Mouse (Mus musculus): ENCODE data around the gene Pfn1. TPM values are rescaled to one million over a fixed set of nuclear protein-coding genes. Genes with fewer than 3 reads are reported as not detected.

The Pfn1 gene
- polyA plus RNA-seq, 1 experiment from 2014 or later = 1,672 TPM

- Histone ChIP-seq H3K9me3 (no peaks in the 10 kb centered on the region), H3K27me3 (no peaks in the 10 kb centered on the region), H3K36me3 (peaks cover 95% of the 10 kb centered on the region), H3K4me1 (no peaks in the 10 kb centered on the region), H3K27ac (no peak overlapping the region), H3K9ac (no peak overlapping the region), H3K4me3 (no peak overlapping the region), H3K4me2 (no peak overlapping the region)
- no peak for ATAC-seq (ENCODE audit: insufficient number of reproducible peaks, insufficient read depth, low FRiP score, low TSS enrichment, low read depth)
- WGBS = 87% methylated on average over 9 of the region's 9 CpGs
Observed at GRCm38 (mm10) chr11:70607611-70608010, 46.8 kb downstream of the Pfn1 start.

DNA sequence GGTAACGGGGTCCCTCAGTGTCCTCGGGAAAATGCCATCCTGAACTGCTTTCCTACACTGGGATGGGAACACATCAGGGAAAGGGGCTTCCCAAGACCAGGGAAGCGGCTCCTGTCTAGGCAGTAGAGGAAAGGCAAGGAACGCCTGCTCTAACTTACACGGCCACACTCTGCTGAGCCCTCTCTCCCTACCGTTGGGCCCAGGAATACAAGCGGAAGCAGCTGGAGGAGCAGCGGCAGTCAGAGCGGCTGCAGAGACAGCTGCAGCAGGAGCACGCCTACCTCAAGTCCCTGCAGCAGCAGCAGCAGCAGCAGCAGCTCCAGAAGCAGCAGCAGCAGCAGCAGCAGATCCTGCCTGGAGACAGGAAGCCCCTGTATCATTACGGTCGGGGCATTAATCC is 47.7 kb downstream of the Pfn1 start:
- no peaks in the 10 kb centered on the region for H3K27me3 ChIP-seq
- no peaks in the 10 kb centered on the region for H3K4me1 ChIP-seq
- H3K27ac ChIP-seq = no peak overlapping the region
- H3K4me3 ChIP-seq = no peak overlapping the region
- peaks cover 96% of the 10 kb centered on the region for H3K36me3 ChIP-seq
- WGBS = 63% methylated on average over 12 of the region's 12 CpGs
- H3K9ac ChIP-seq = no peak overlapping the region
- no peak overlapping the region for H3K4me2 ChIP-seq
- no peaks in the 10 kb centered on the region for H3K9me3 ChIP-seq
- ATAC-seq (ENCODE audit: insufficient number of reproducible peaks, insufficient read depth, low FRiP score, low TSS enrichment, low read depth) = no peak

GRCm38 (mm10) chr11:70605024-70605566 is 49.3 kb downstream of the Pfn1 start:
- WGBS = 65% methylated on average over 14 of the region's 14 CpGs

More at GRCm38 (mm10) chr11:70605024-70605566, 49.3 kb downstream of the Pfn1 start:
- no peak overlapping the region for H3K27ac ChIP-seq
- no peaks in the 10 kb centered on the region for H3K4me1 ChIP-seq
- no peaks in the 10 kb centered on the region for H3K27me3 ChIP-seq
- H3K4me3 ChIP-seq = no peak overlapping the region
- peaks cover 86% of the 10 kb centered on the region for H3K36me3 ChIP-seq
- no peak for ATAC-seq (ENCODE audit: insufficient number of reproducible peaks, insufficient read depth, low FRiP score, low TSS enrichment, low read depth)
- no peak overlapping the region for H3K4me2 ChIP-seq
- H3K9ac ChIP-seq = no peak overlapping the region
- no peaks in the 10 kb centered on the region for H3K9me3 ChIP-seq

Other genes with a start within 250 kb of the Pfn1 start
- gene Pelp1, start 244.6 kb downstream of the Pfn1 start, polyA plus RNA-seq (2015; fragmentation: Nextera tagmentation; extraction: Ambion mirVana) = 37.1 and 42.1 TPM in 2 replicates
- 18.1 and 19.4 TPM in 2 replicates for gene Arrb2, start 222.0 kb downstream of the Pfn1 start, polyA plus RNA-seq (2015; fragmentation: Nextera tagmentation; extraction: Ambion mirVana)
- gene Med11, start 202.7 kb downstream of the Pfn1 start, polyA plus RNA-seq (2015; fragmentation: Nextera tagmentation; extraction: Ambion mirVana) = 40.8 and 44.7 TPM in 2 replicates
- gene Zmynd15, start 195.2 kb downstream of the Pfn1 start, polyA plus RNA-seq (2015; fragmentation: Nextera tagmentation; extraction: Ambion mirVana) = 0.59 and 0.78 TPM in 2 replicates
- 2.4 and 2.6 TPM in 2 replicates for gene Cxcl16, start 194.7 kb downstream of the Pfn1 start, polyA plus RNA-seq (2015; fragmentation: Nextera tagmentation; extraction: Ambion mirVana)
- gene Tm4sf5, start 149.4 kb downstream of the Pfn1 start, polyA plus RNA-seq (2015; fragmentation: Nextera tagmentation; extraction: Ambion mirVana) = 0.69 TPM in 1 of 2 replicates, not detected in the other
- 0.56 TPM in 1 of 2 replicates, not detected in the other for gene Vmo1, start 140.0 kb downstream of the Pfn1 start, polyA plus RNA-seq (2015; fragmentation: Nextera tagmentation; extraction: Ambion mirVana)
- gene Gltpd2, start 135.4 kb downstream of the Pfn1 start, polyA plus RNA-seq (2015; fragmentation: Nextera tagmentation; extraction: Ambion mirVana) = 0.45 TPM in 1 of 2 replicates, not detected in the other
- 837 and 839 TPM in 2 replicates for gene Psmb6, start 129.3 kb downstream of the Pfn1 start, polyA plus RNA-seq (2015; fragmentation: Nextera tagmentation; extraction: Ambion mirVana)
- not detected in 2 replicates for gene Gm40193, start 121.7 kb downstream of the Pfn1 start, polyA plus RNA-seq (2015; fragmentation: Nextera tagmentation; extraction: Ambion mirVana)
- 5.3 and 6.5 TPM in 2 replicates for gene Pld2, start 114.6 kb downstream of the Pfn1 start, polyA plus RNA-seq (2015; fragmentation: Nextera tagmentation; extraction: Ambion mirVana)
- gene Mink1, start 91.8 kb downstream of the Pfn1 start, polyA plus RNA-seq (2015; fragmentation: Nextera tagmentation; extraction: Ambion mirVana) = 14.6 and 16.5 TPM in 2 replicates
- gene 4930544D05Rik, start 38.8 kb downstream of the Pfn1 start, polyA plus RNA-seq (2015; fragmentation: Nextera tagmentation; extraction: Ambion mirVana) = not detected in 2 replicates
- gene Chrne, start 35.4 kb downstream of the Pfn1 start, polyA plus RNA-seq (2015; fragmentation: Nextera tagmentation; extraction: Ambion mirVana) = not detected in 2 replicates
- 0.10 and 0.37 TPM in 2 replicates for gene Gp1ba, start 15.5 kb downstream of the Pfn1 start, polyA plus RNA-seq (2015; fragmentation: Nextera tagmentation; extraction: Ambion mirVana)
- gene Rnf167, start 7.4 kb downstream of the Pfn1 start, polyA plus RNA-seq (2015; fragmentation: Nextera tagmentation; extraction: Ambion mirVana) = 131 and 135 TPM in 2 replicates
- 167 and 170 TPM in 2 replicates for gene Slc25a11, start 7.2 kb downstream of the Pfn1 start, polyA plus RNA-seq (2015; fragmentation: Nextera tagmentation; extraction: Ambion mirVana)
- 18.3 and 19.7 TPM in 2 replicates for gene Eno3, start 2.6 kb upstream of the Pfn1 start, polyA plus RNA-seq (2015; fragmentation: Nextera tagmentation; extraction: Ambion mirVana)
- gene Spag7, start 14.8 kb upstream of the Pfn1 start, polyA plus RNA-seq (2015; fragmentation: Nextera tagmentation; extraction: Ambion mirVana) = 159 and 163 TPM in 2 replicates
- 13.4 TPM in 2 replicates for gene Camta2, start 33.5 kb upstream of the Pfn1 start, polyA plus RNA-seq (2015; fragmentation: Nextera tagmentation; extraction: Ambion mirVana)
- 1.1 and 1.3 TPM in 2 replicates for gene Inca1, start 45.5 kb upstream of the Pfn1 start, polyA plus RNA-seq (2015; fragmentation: Nextera tagmentation; extraction: Ambion mirVana)
- gene Kif1c, start 45.9 kb upstream of the Pfn1 start, polyA plus RNA-seq (2015; fragmentation: Nextera tagmentation; extraction: Ambion mirVana) = 4.2 and 4.5 TPM in 2 replicates
- gene Zfp3, start 109.6 kb upstream of the Pfn1 start, polyA plus RNA-seq (2015; fragmentation: Nextera tagmentation; extraction: Ambion mirVana) = 6.0 and 7.6 TPM in 2 replicates
- 0.25 TPM in 1 of 2 replicates, not detected in the other for gene Scimp, start 157.9 kb upstream of the Pfn1 start, polyA plus RNA-seq (2015; fragmentation: Nextera tagmentation; extraction: Ambion mirVana)
- 46.2 and 46.3 TPM in 2 replicates for gene Rabep1, start 190.1 kb upstream of the Pfn1 start, polyA plus RNA-seq (2015; fragmentation: Nextera tagmentation; extraction: Ambion mirVana)